Mouse (Mus musculus): ENCODE results near the gene Actn4.

GRCm38 (mm10) chr7:28933825-28934224 lies 28.3 kb downstream of the Actn4 start:
- TF ChIP-seq POLR2A (IDR thresholded peaks at IDR 0.05; ENCODE audit: extremely low read depth, insufficient read depth, low read length) (no peak), CTCF (IDR thresholded peaks at IDR 0.05; ENCODE audit: low read depth, low read length) (no peak)

Data from liver, adult 2 months (tissue).